Mouse (Mus musculus): ENCODE measurements around the gene Ank2. TPM values are rescaled to one million over a fixed set of nuclear protein-coding genes. Genes with fewer than 3 reads are reported as not detected.

Ank2 gene
- 180 and 204 TPM in 2 replicates for polyA plus RNA-seq (2014; fragmentation: Nextera tagmentation; extraction: Ambion mirVana)

DNA sequence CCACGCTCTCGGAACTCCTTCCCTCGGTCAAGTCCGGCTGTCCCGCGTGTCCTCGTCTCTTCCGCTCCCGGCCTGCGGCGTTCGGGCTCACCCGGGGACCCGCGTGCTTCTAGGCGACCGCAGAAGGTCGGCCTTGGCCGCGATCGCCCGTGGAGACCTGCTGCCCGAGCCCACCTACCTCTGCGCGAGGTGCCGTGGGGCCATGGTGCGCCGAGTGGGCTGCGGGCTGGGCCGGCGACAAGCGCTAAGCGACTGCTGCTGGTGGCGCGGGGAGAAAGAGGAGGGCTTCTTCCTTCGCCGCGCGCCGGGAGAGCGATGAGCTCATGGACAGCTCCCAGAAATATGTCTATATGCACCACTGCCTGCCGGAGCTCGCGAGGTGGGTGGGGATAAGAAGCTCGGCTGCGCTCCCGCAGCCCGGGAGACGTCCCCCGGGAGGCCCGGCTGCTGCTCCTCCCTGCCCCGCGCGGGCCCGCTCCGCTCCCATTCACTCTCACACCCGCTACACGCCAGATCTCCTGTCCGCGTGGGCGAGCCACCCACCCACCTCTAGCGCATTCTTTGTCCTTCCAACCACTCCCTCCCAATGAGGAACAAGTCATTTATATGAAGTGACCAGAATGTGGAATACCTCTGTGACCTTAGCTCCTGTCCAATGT is at the start of gene Ank2:
Gene Ank2, minus strand, starts transcription at position 609 of the 659 bp plus-strand sequence.
- ATAC-seq (ENCODE audit: low FRiP score) (peak; percentile 83), DNase-seq (ENCODE audit: low spot score) (peak; percentile 65)
- H3K4me3 ChIP-seq (replicated peaks; ENCODE audit: low read length) = peak within 1 kb of the TSS; percentile 54
- peak within 1 kb of the TSS; percentile 84 for H3K9ac ChIP-seq
- H3K36me3 ChIP-seq (replicated peaks; ENCODE audit: control insufficient read depth, insufficient read depth) = no peaks in the 10 kb centered on the region
- peak within 1 kb of the TSS; percentile 94 for H3K4me2 ChIP-seq (replicated peaks)
- H3K27me3 ChIP-seq (ENCODE audit: control insufficient read depth, insufficient read depth, low read length) = no peaks in the 10 kb centered on the region
- H3K4me1 ChIP-seq (replicated peaks; ENCODE audit: control insufficient read depth, insufficient read depth, low read length) = 0 out of 2 replicates have a peak, but pooled peaks cover 10% of the 10 kb centered on the region
- peaks cover 5% of the 10 kb centered on the region; the same call in 1 of the 2 replicates for H3K9me3 ChIP-seq (ENCODE audit: control insufficient read depth, low read length)
- WGBS = under 1% methylated on average over 60 of the region's 62 CpGs
- peak within 1 kb of the TSS; percentile 28 for H3K27ac ChIP-seq

GRCm38 (mm10) chr3:127547882-127548281 is 48.7 kb upstream of the Ank2 start:
- H3K4me1 ChIP-seq (replicated peaks; ENCODE audit: control insufficient read depth, insufficient read depth, low read length) = 0 out of 2 replicates have a peak, but pooled peaks cover 2% of the 10 kb centered on the region
- H3K4me3 ChIP-seq (replicated peaks; ENCODE audit: low read length) = no peak overlapping the region
- no peak overlapping the region for H3K9ac ChIP-seq
- ATAC-seq (ENCODE audit: low FRiP score) = no peak
- DNase-seq (ENCODE audit: low spot score) = no peak
- no peak overlapping the region for H3K4me2 ChIP-seq (replicated peaks)
- no peaks in the 10 kb centered on the region for H3K27me3 ChIP-seq (ENCODE audit: control insufficient read depth, insufficient read depth, low read length)
- H3K9me3 ChIP-seq (ENCODE audit: control insufficient read depth, low read length) = no peaks in the 10 kb centered on the region
- 33% methylated on average over 5 of the region's 5 CpGs for WGBS
- no peak overlapping the region for H3K27ac ChIP-seq
- peaks cover 39% of the 10 kb centered on the region for H3K36me3 ChIP-seq (replicated peaks; ENCODE audit: control insufficient read depth, insufficient read depth)

DNA sequence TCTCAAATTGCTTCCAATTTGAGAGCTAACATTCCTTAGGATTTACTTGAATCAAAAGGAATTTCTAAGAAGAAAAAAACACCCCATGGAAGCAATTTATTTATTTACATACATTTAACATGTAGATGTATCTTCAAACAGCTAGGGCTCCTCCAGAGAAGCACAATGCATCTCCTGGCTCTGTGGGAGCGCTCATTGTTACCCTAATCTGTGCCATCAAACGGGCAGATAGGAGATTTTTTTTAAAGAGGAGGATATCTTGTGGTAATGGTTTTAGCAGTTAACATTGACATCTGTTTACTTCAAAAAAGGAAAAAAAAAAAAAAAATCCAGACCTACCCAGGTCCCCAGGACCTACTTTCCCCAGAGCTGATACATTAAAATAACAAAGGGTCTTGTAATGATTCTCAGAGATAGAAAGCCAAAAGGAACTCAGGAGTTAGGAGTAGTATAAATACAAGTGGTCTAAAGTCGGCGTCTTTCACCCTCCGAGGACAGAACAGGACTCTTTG is 45.5 kb upstream of the Ank2 start:
- 24% methylated on average over 5 of the region's 5 CpGs for WGBS
- Histone ChIP-seq H3K9me3 (ENCODE audit: control insufficient read depth, low read length) (no peaks in the 10 kb centered on the region), H3K27me3 (ENCODE audit: control insufficient read depth, insufficient read depth, low read length) (no peaks in the 10 kb centered on the region), H3K36me3 (replicated peaks; ENCODE audit: control insufficient read depth, insufficient read depth) (peaks cover 56% of the 10 kb centered on the region), H3K4me1 (replicated peaks; ENCODE audit: control insufficient read depth, insufficient read depth, low read length) (no peaks in the 10 kb centered on the region), H3K9ac (no peak overlapping the region), H3K4me3 (replicated peaks; ENCODE audit: low read length) (no peak overlapping the region), H3K4me2 (replicated peaks) (no peak overlapping the region), H3K27ac (no peak overlapping the region)
- ATAC-seq (ENCODE audit: low FRiP score) (no peak), DNase-seq (ENCODE audit: low spot score) (no peak)

DNA sequence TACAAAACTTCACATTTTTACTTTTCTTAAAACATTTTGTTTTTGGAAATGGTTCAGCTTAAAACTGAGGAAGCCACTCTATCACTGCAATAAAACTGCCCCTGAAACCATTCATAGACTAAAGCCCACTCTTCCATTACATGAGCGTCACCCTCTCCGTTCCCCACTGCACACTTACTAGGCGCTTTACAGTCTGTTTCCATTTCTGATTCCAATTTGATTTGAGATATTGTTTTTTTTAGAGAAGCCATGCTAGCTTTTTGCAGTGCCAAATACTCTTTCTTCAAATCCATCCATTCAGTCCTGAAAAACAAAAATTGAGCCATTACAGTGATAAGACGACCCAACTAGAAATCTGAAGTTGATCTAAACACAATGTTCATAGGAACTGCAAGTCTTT is 44.8 kb upstream of the Ank2 start:
- 77% methylated on average over 4 of the region's 4 CpGs for WGBS
- no peak overlapping the region for H3K27ac ChIP-seq
- no peaks in the 10 kb centered on the region for H3K27me3 ChIP-seq (ENCODE audit: control insufficient read depth, insufficient read depth, low read length)
- no peak for ATAC-seq (ENCODE audit: low FRiP score)
- no peaks in the 10 kb centered on the region for H3K4me1 ChIP-seq (replicated peaks; ENCODE audit: control insufficient read depth, insufficient read depth, low read length)
- no peak for DNase-seq (ENCODE audit: low spot score)
- no peak overlapping the region for H3K9ac ChIP-seq
- no peaks in the 10 kb centered on the region for H3K9me3 ChIP-seq (ENCODE audit: control insufficient read depth, low read length)
- H3K4me2 ChIP-seq (replicated peaks) = no peak overlapping the region
- H3K4me3 ChIP-seq (replicated peaks; ENCODE audit: low read length) = no peak overlapping the region
- H3K36me3 ChIP-seq (replicated peaks; ENCODE audit: control insufficient read depth, insufficient read depth) = peaks cover 56% of the 10 kb centered on the region

DNA sequence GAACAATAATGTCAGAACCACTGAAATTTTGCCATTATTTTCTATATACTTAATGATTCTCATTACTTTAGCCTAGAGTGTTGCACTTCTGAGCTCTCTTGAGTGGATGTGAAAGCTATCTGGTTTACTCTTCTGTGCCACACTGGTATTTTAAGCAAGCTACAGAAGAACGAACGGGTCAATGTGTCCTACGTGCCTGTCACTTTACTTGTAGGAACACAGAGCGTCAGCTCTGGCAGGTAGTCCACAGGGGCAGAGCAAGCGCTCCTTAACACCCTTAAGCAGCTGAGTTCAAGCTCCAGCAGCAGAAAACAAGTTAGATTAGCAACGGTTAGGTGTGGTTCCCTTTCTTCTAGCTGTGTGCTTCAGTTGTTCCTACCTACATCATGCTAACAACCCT is 40.0 kb upstream of the Ank2 start:
- no peak overlapping the region for H3K27ac ChIP-seq
- no peak overlapping the region for H3K4me2 ChIP-seq (replicated peaks)
- no peak for DNase-seq (ENCODE audit: low spot score)
- peaks cover 33% of the 10 kb centered on the region for H3K36me3 ChIP-seq (replicated peaks; ENCODE audit: control insufficient read depth, insufficient read depth)
- no peak overlapping the region for H3K4me3 ChIP-seq (replicated peaks; ENCODE audit: low read length)
- WGBS = 79% methylated on average over 6 of the region's 6 CpGs
- H3K9ac ChIP-seq = no peak overlapping the region
- no peaks in the 10 kb centered on the region for H3K9me3 ChIP-seq (ENCODE audit: control insufficient read depth, low read length)
- no peaks in the 10 kb centered on the region for H3K4me1 ChIP-seq (replicated peaks; ENCODE audit: control insufficient read depth, insufficient read depth, low read length)
- H3K27me3 ChIP-seq (ENCODE audit: control insufficient read depth, insufficient read depth, low read length) = no peaks in the 10 kb centered on the region
- ATAC-seq (ENCODE audit: low FRiP score) = no peak

- no peaks in the 10 kb centered on the region for H3K4me1 ChIP-seq (replicated peaks; ENCODE audit: control insufficient read depth, insufficient read depth, low read length)
- no peaks in the 10 kb centered on the region for H3K27me3 ChIP-seq (ENCODE audit: control insufficient read depth, insufficient read depth, low read length)
- H3K36me3 ChIP-seq (replicated peaks; ENCODE audit: control insufficient read depth, insufficient read depth) = no peaks in the 10 kb centered on the region
- no peak overlapping the region for H3K4me2 ChIP-seq (replicated peaks)
- ATAC-seq (ENCODE audit: low FRiP score) (no peak), DNase-seq (ENCODE audit: low spot score) (no peak)
- no peaks in the 10 kb centered on the region for H3K9me3 ChIP-seq (ENCODE audit: control insufficient read depth, low read length)
- H3K27ac ChIP-seq = no peak overlapping the region
- H3K4me3 ChIP-seq (replicated peaks; ENCODE audit: low read length) = no peak overlapping the region
- 4% methylated on average over 4 of the region's 4 CpGs for WGBS
- no peak overlapping the region for H3K9ac ChIP-seq
Observed at GRCm38 (mm10) chr3:127530293-127530692, 31.1 kb upstream of the Ank2 start.

DNA sequence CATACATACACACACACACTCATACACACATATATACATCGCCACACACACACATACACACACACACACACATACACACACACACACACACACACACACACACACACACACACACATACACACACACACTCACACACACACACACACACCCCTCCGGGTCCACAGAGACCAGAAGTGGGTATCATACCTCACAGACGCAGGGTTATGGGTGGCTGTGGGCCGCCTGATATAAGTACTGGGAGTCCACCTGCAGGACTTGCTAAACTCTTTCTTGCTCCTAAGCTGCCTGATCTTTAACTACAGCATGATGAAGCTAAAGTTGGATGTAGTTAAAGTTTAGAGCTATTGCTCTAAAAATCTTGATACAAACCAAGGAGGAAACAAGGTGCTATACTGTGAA is 30.7 kb upstream of the Ank2 start:
- ATAC-seq (ENCODE audit: low FRiP score) = no peak
- H3K4me3 ChIP-seq (replicated peaks; ENCODE audit: low read length) = no peak overlapping the region
- H3K27me3 ChIP-seq (ENCODE audit: control insufficient read depth, insufficient read depth, low read length) = no peaks in the 10 kb centered on the region
- no peak overlapping the region for H3K9ac ChIP-seq
- H3K9me3 ChIP-seq (ENCODE audit: control insufficient read depth, low read length) = no peaks in the 10 kb centered on the region
- WGBS = 84% methylated on average over 4 of the region's 4 CpGs
- H3K4me2 ChIP-seq (replicated peaks) = no peak overlapping the region
- DNase-seq (ENCODE audit: low spot score) = no peak
- H3K27ac ChIP-seq = no peak overlapping the region
- H3K4me1 ChIP-seq (replicated peaks; ENCODE audit: control insufficient read depth, insufficient read depth, low read length) = no peaks in the 10 kb centered on the region
- H3K36me3 ChIP-seq (replicated peaks; ENCODE audit: control insufficient read depth, insufficient read depth) = no peaks in the 10 kb centered on the region

DNA sequence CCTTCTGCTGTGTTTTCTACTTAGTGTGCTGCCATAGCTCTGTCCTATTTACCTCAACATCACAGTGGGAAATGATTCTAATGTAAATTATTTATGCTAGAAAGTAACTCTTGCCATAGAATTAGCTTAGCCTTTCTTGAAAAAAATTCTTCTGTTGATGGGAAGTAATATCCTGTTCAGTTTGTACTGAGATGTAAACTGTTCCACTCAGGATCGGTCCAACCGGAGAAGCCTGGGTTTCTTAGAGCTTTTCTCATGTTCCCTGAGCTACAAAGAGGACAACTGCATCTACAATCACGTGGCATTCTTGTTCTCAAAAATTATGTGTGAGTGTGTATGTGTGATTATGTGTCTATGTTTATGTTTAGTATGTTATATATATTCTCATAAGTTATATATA is 30.1 kb upstream of the Ank2 start:
- WGBS = 87% methylated on average over 3 of the region's 3 CpGs
- H3K9me3 ChIP-seq (ENCODE audit: control insufficient read depth, low read length) = no peaks in the 10 kb centered on the region
- ATAC-seq (ENCODE audit: low FRiP score) = no peak

GRCm38 (mm10) chr3:127527465-127528034 is 28.4 kb upstream of the Ank2 start:
- Histone ChIP-seq H3K27me3 (ENCODE audit: control insufficient read depth, insufficient read depth, low read length) (no peaks in the 10 kb centered on the region), H3K4me3 (replicated peaks; ENCODE audit: low read length) (no peak overlapping the region), H3K36me3 (replicated peaks; ENCODE audit: control insufficient read depth, insufficient read depth) (no peaks in the 10 kb centered on the region), H3K4me1 (replicated peaks; ENCODE audit: control insufficient read depth, insufficient read depth, low read length) (no peaks in the 10 kb centered on the region), H3K4me2 (replicated peaks) (no peak overlapping the region), H3K27ac (no peak overlapping the region), H3K9ac (no peak overlapping the region), H3K9me3 (ENCODE audit: control insufficient read depth, low read length) (no peaks in the 10 kb centered on the region)
- 73% methylated on average over 5 of the region's 5 CpGs for WGBS
- DNase-seq (ENCODE audit: low spot score) (no peak), ATAC-seq (ENCODE audit: low FRiP score) (no peak)

More for the DNA sequence above, 30.1 kb upstream of the Ank2 start:
- Histone ChIP-seq H3K27ac (no peak overlapping the region), H3K4me2 (replicated peaks) (no peak overlapping the region), H3K36me3 (replicated peaks; ENCODE audit: control insufficient read depth, insufficient read depth) (no peaks in the 10 kb centered on the region), H3K4me3 (replicated peaks; ENCODE audit: low read length) (no peak overlapping the region), H3K27me3 (ENCODE audit: control insufficient read depth, insufficient read depth, low read length) (no peaks in the 10 kb centered on the region), H3K4me1 (replicated peaks; ENCODE audit: control insufficient read depth, insufficient read depth, low read length) (no peaks in the 10 kb centered on the region), H3K9ac (no peak overlapping the region)
- no peak for DNase-seq (ENCODE audit: low spot score)
